Mouse (Mus musculus): Measurements from ENCODE around the gene Mapk8ip1. TPM values are rescaled to one million over a fixed set of nuclear protein-coding genes. Genes with fewer than 3 reads are reported as not detected.

Gene Mapk8ip1
- polyA plus RNA-seq, 1 experiment from 2014 or later, result 2.6 TPM

GRCm38 (mm10) chr2:92385113-92386051, 15.7 kb downstream of the Mapk8ip1 start:
- Histone ChIP-seq H3K4me3 (ENCODE audit: low read depth, low read length) (no peak overlapping the region), H3K36me3 (replicated peaks; ENCODE audit: insufficient read depth, low read length) (peaks cover 20% of the 10 kb centered on the region), H3K4me1 (ENCODE audit: insufficient read depth) (peaks cover 11% of the 10 kb centered on the region; the same call in 1 of the 2 replicates), H3K9me3 (ENCODE audit: low read length) (no peaks in the 10 kb centered on the region), H3K27ac (ENCODE audit: low read depth) (no peak overlapping the region), H3K27me3 (ENCODE audit: insufficient read depth, low read length) (peaks cover 27% of the 10 kb centered on the region), H3K9ac (replicated peaks) (no peak overlapping the region), H3K4me2 (ENCODE audit: low read depth, low read length) (no peak overlapping the region)
- no peak for ATAC-seq
- 72% methylated on average over 22 of the region's 22 CpGs for WGBS (ENCODE audit: insufficient replicate concordance)
- TF ChIP-seq CTCF (IDR thresholded peaks at IDR 0.05; ENCODE audit: low read depth), result no peak
- no peak for TF ChIP-seq EP300 (IDR thresholded peaks at IDR 0.05; ENCODE audit: low read depth)
- DNase-seq, result no peak

- Histone ChIP-seq H3K36me3 (replicated peaks; ENCODE audit: insufficient read depth, low read length) (peaks cover 33% of the 10 kb centered on the region), H3K27me3 (ENCODE audit: insufficient read depth, low read length) (peaks cover 19% of the 10 kb centered on the region), H3K4me3 (ENCODE audit: low read depth, low read length) (no peak overlapping the region), H3K9ac (replicated peaks) (no peak overlapping the region), H3K4me1 (ENCODE audit: insufficient read depth) (peaks cover 5% of the 10 kb centered on the region; the same call in 1 of the 2 replicates), H3K4me2 (ENCODE audit: low read depth, low read length) (no peak overlapping the region), H3K27ac (ENCODE audit: low read depth) (no peak overlapping the region), H3K9me3 (ENCODE audit: low read length) (no peaks in the 10 kb centered on the region)
- no peak for ATAC-seq
- 58% methylated on average over 4 of the region's 4 CpGs for WGBS (ENCODE audit: insufficient replicate concordance)
- no peak for DNase-seq
- TF ChIP-seq EP300 (IDR thresholded peaks at IDR 0.05; ENCODE audit: low read depth) (no peak), CTCF (IDR thresholded peaks at IDR 0.05; ENCODE audit: low read depth) (no peak)
Measured at GRCm38 (mm10) chr2:92384101-92384500, 17.0 kb downstream of the Mapk8ip1 start.

GRCm38 (mm10) chr2:92382759-92383158, 18.3 kb downstream of the Mapk8ip1 start:
- TF ChIP-seq EP300 (IDR thresholded peaks at IDR 0.05; ENCODE audit: low read depth) (no peak), CTCF (IDR thresholded peaks at IDR 0.05; ENCODE audit: low read depth) (no peak)
- Histone ChIP-seq H3K36me3 (replicated peaks; ENCODE audit: insufficient read depth, low read length) (peaks cover 47% of the 10 kb centered on the region), H3K9ac (replicated peaks) (no peak overlapping the region), H3K4me3 (ENCODE audit: low read depth, low read length) (no peak overlapping the region), H3K9me3 (ENCODE audit: low read length) (no peaks in the 10 kb centered on the region), H3K4me1 (ENCODE audit: insufficient read depth) (no peaks in the 10 kb centered on the region), H3K27ac (ENCODE audit: low read depth) (no peak overlapping the region), H3K4me2 (ENCODE audit: low read depth, low read length) (no peak overlapping the region), H3K27me3 (ENCODE audit: insufficient read depth, low read length) (peaks cover 6% of the 10 kb centered on the region; the same call in 1 of the 2 replicates)
- ATAC-seq, result no peak
- no peak for DNase-seq
- WGBS (ENCODE audit: insufficient replicate concordance), result 80% methylated on average over 4 of the region's 4 CpGs

- no peak within 1 kb of the TSS for H3K27ac ChIP-seq (ENCODE audit: low read depth)
- H3K4me2 ChIP-seq (ENCODE audit: low read depth, low read length), result no peak within 1 kb of the TSS
- no peak within 1 kb of the TSS for H3K4me3 ChIP-seq (ENCODE audit: low read depth, low read length)
- WGBS (ENCODE audit: insufficient replicate concordance), result 87% methylated on average over 5 of the region's 5 CpGs
- H3K27me3 ChIP-seq (ENCODE audit: insufficient read depth, low read length), result no peaks in the 10 kb centered on the region
- no peak for TF ChIP-seq CTCF (IDR thresholded peaks at IDR 0.05; ENCODE audit: low read depth)
- no peak for TF ChIP-seq EP300 (IDR thresholded peaks at IDR 0.05; ENCODE audit: low read depth)
- DNase-seq (no peak), ATAC-seq (no peak)
- peaks cover 53% of the 10 kb centered on the region for H3K36me3 ChIP-seq (replicated peaks; ENCODE audit: insufficient read depth, low read length)
- H3K4me1 ChIP-seq (ENCODE audit: insufficient read depth), result 0 out of 2 replicates have a peak, but pooled peaks cover 1% of the 10 kb centered on the region
- H3K9me3 ChIP-seq (ENCODE audit: low read length), result no peaks in the 10 kb centered on the region
- H3K9ac ChIP-seq (replicated peaks), result no peak within 1 kb of the TSS
Measured at GRCm38 (mm10) chr2:92381901-92382588, 19.0 kb downstream of the Mapk8ip1 start, which contains the start of gene 1700029I15Rik. TSS of gene 1700029I15Rik (plus strand) at chr2:92382538.

- H3K36me3 ChIP-seq (replicated peaks; ENCODE audit: insufficient read depth, low read length), result peaks cover 53% of the 10 kb centered on the region
- no peak overlapping the region for H3K4me2 ChIP-seq (ENCODE audit: low read depth, low read length)
- H3K9ac ChIP-seq (replicated peaks), result no peak overlapping the region
- H3K4me1 ChIP-seq (ENCODE audit: insufficient read depth), result peaks cover 4% of the 10 kb centered on the region; the same call in 1 of the 2 replicates
- no peaks in the 10 kb centered on the region for H3K27me3 ChIP-seq (ENCODE audit: insufficient read depth, low read length)
- no peak overlapping the region for H3K4me3 ChIP-seq (ENCODE audit: low read depth, low read length)
- TF ChIP-seq EP300 (IDR thresholded peaks at IDR 0.05; ENCODE audit: low read depth), result no peak
- TF ChIP-seq CTCF (IDR thresholded peaks at IDR 0.05; ENCODE audit: low read depth), result no peak
- no peak for DNase-seq
- no peak overlapping the region for H3K27ac ChIP-seq (ENCODE audit: low read depth)
- H3K9me3 ChIP-seq (ENCODE audit: low read length), result no peaks in the 10 kb centered on the region
- WGBS (ENCODE audit: insufficient replicate concordance), result 77% methylated on average over 5 of the region's 5 CpGs
- no peak for ATAC-seq
Measured at GRCm38 (mm10) chr2:92381161-92381560, 19.9 kb downstream of the Mapk8ip1 start.

- Histone ChIP-seq H3K36me3 (replicated peaks; ENCODE audit: insufficient read depth, low read length) (peaks cover 53% of the 10 kb centered on the region), H3K4me2 (ENCODE audit: low read depth, low read length) (no peak overlapping the region), H3K27ac (ENCODE audit: low read depth) (no peak overlapping the region), H3K27me3 (ENCODE audit: insufficient read depth, low read length) (no peaks in the 10 kb centered on the region), H3K9ac (replicated peaks) (no peak overlapping the region), H3K4me3 (ENCODE audit: low read depth, low read length) (no peak overlapping the region), H3K4me1 (ENCODE audit: insufficient read depth) (peaks cover 10% of the 10 kb centered on the region), H3K9me3 (ENCODE audit: low read length) (no peaks in the 10 kb centered on the region)
- DNase-seq, result no peak
- 74% methylated on average over 6 of the region's 6 CpGs for WGBS (ENCODE audit: insufficient replicate concordance)
- TF ChIP-seq CTCF (IDR thresholded peaks at IDR 0.05; ENCODE audit: low read depth), result no peak
- TF ChIP-seq EP300 (IDR thresholded peaks at IDR 0.05; ENCODE audit: low read depth), result no peak
- no peak for ATAC-seq
Measured at GRCm38 (mm10) chr2:92380495-92381050, 20.5 kb downstream of the Mapk8ip1 start.

All from liver, postnatal 0 days (tissue).